Mouse (Mus musculus): Measurements from ENCODE around the gene Rasgrf2. TPM values are rescaled to one million over a fixed set of nuclear protein-coding genes. Genes with fewer than 3 reads are reported as not detected.

Rasgrf2 gene
- polyA plus RNA-seq, 1 experiment from 2014 or later = 0.05 TPM

- H3K9ac ChIP-seq (replicated peaks) = no peak overlapping the region
- no peak overlapping the region for H3K4me3 ChIP-seq (ENCODE audit: low read depth, low read length)
- ATAC-seq (no peak), DNase-seq (no peak)
- WGBS (ENCODE audit: insufficient replicate concordance) = 61% methylated on average over 7 of the region's 7 CpGs
- H3K27ac ChIP-seq (ENCODE audit: low read depth) = no peak overlapping the region
- H3K4me1 ChIP-seq (ENCODE audit: insufficient read depth) = peaks cover 4% of the 10 kb centered on the region; the same call in 1 of the 2 replicates
- H3K9me3 ChIP-seq (ENCODE audit: low read length) = no peaks in the 10 kb centered on the region
- no peaks in the 10 kb centered on the region for H3K36me3 ChIP-seq (replicated peaks; ENCODE audit: insufficient read depth, low read length)
- TF ChIP-seq CTCF (IDR thresholded peaks at IDR 0.05; ENCODE audit: low read depth) (no peak), EP300 (IDR thresholded peaks at IDR 0.05; ENCODE audit: low read depth) (no peak)
- no peak overlapping the region for H3K4me2 ChIP-seq (ENCODE audit: low read depth, low read length)
- no peaks in the 10 kb centered on the region for H3K27me3 ChIP-seq (ENCODE audit: insufficient read depth, low read length)
These were observed 33.0 kb downstream of the Rasgrf2 start for GRCm38 (mm10) chr13:92098484-92098883.

- no peak for DNase-seq
- TF ChIP-seq EP300 (IDR thresholded peaks at IDR 0.05; ENCODE audit: low read depth) (no peak), CTCF (IDR thresholded peaks at IDR 0.05; ENCODE audit: low read depth) (no peak)
- Histone ChIP-seq H3K4me1 (ENCODE audit: insufficient read depth) (no peaks in the 10 kb centered on the region), H3K4me3 (ENCODE audit: low read depth, low read length) (no peak overlapping the region), H3K27me3 (ENCODE audit: insufficient read depth, low read length) (no peaks in the 10 kb centered on the region), H3K36me3 (replicated peaks; ENCODE audit: insufficient read depth, low read length) (no peaks in the 10 kb centered on the region), H3K9ac (replicated peaks) (no peak overlapping the region), H3K9me3 (ENCODE audit: low read length) (no peaks in the 10 kb centered on the region), H3K27ac (ENCODE audit: low read depth) (no peak overlapping the region), H3K4me2 (ENCODE audit: low read depth, low read length) (no peak overlapping the region)
- WGBS (ENCODE audit: insufficient replicate concordance) = 67% methylated on average over 12 of the region's 12 CpGs
- ATAC-seq = no peak
These were observed 36.0 kb downstream of the Rasgrf2 start for GRCm38 (mm10) chr13:92095131-92096090.

GRCm38 (mm10) chr13:92093712-92094290, 37.7 kb downstream of the Rasgrf2 start:
- Histone ChIP-seq H3K27ac (ENCODE audit: low read depth) (no peak overlapping the region), H3K4me2 (ENCODE audit: low read depth, low read length) (no peak overlapping the region), H3K4me1 (ENCODE audit: insufficient read depth) (no peaks in the 10 kb centered on the region), H3K27me3 (ENCODE audit: insufficient read depth, low read length) (no peaks in the 10 kb centered on the region), H3K36me3 (replicated peaks; ENCODE audit: insufficient read depth, low read length) (no peaks in the 10 kb centered on the region), H3K9ac (replicated peaks) (no peak overlapping the region), H3K4me3 (ENCODE audit: low read depth, low read length) (no peak overlapping the region), H3K9me3 (ENCODE audit: low read length) (no peaks in the 10 kb centered on the region)
- DNase-seq (no peak), ATAC-seq (no peak)
- TF ChIP-seq EP300 (IDR thresholded peaks at IDR 0.05; ENCODE audit: low read depth) (no peak), CTCF (IDR thresholded peaks at IDR 0.05; ENCODE audit: low read depth) (no peak)
- 70% methylated on average over 6 of the region's 6 CpGs for WGBS (ENCODE audit: insufficient replicate concordance)

- no peak overlapping the region for H3K4me3 ChIP-seq (ENCODE audit: low read depth, low read length)
- DNase-seq = no peak
These were observed 58.3 kb downstream of the Rasgrf2 start for GRCm38 (mm10) chr13:92073111-92073510.

GRCm38 (mm10) chr13:92068651-92069050, 62.8 kb downstream of the Rasgrf2 start:
- DNase-seq (no peak), ATAC-seq (no peak)
- Histone ChIP-seq H3K9ac (replicated peaks) (no peak overlapping the region), H3K9me3 (ENCODE audit: low read length) (no peaks in the 10 kb centered on the region), H3K4me3 (ENCODE audit: low read depth, low read length) (no peak overlapping the region), H3K4me1 (ENCODE audit: insufficient read depth) (no peaks in the 10 kb centered on the region), H3K27me3 (ENCODE audit: insufficient read depth, low read length) (no peaks in the 10 kb centered on the region), H3K27ac (ENCODE audit: low read depth) (no peak overlapping the region), H3K4me2 (ENCODE audit: low read depth, low read length) (no peak overlapping the region), H3K36me3 (replicated peaks; ENCODE audit: insufficient read depth, low read length) (no peaks in the 10 kb centered on the region)
- TF ChIP-seq EP300 (IDR thresholded peaks at IDR 0.05; ENCODE audit: low read depth) (no peak), CTCF (IDR thresholded peaks at IDR 0.05; ENCODE audit: low read depth) (no peak)

More at GRCm38 (mm10) chr13:92073111-92073510, 58.3 kb downstream of the Rasgrf2 start:
- Histone ChIP-seq H3K9ac (replicated peaks) (no peak overlapping the region), H3K27me3 (ENCODE audit: insufficient read depth, low read length) (no peaks in the 10 kb centered on the region), H3K4me2 (ENCODE audit: low read depth, low read length) (no peak overlapping the region), H3K9me3 (ENCODE audit: low read length) (no peaks in the 10 kb centered on the region), H3K4me1 (ENCODE audit: insufficient read depth) (no peaks in the 10 kb centered on the region), H3K27ac (ENCODE audit: low read depth) (no peak overlapping the region), H3K36me3 (replicated peaks; ENCODE audit: insufficient read depth, low read length) (no peaks in the 10 kb centered on the region)
- TF ChIP-seq EP300 (IDR thresholded peaks at IDR 0.05; ENCODE audit: low read depth) = no peak
- TF ChIP-seq CTCF (IDR thresholded peaks at IDR 0.05; ENCODE audit: low read depth) = no peak
- 70% methylated on average over 1 of the region's 1 CpGs for WGBS (ENCODE audit: insufficient replicate concordance)
- ATAC-seq = no peak

- H3K4me2 ChIP-seq (ENCODE audit: low read depth, low read length) = no peak overlapping the region
- no peaks in the 10 kb centered on the region for H3K9me3 ChIP-seq (ENCODE audit: low read length)
- no peak for DNase-seq
- no peak overlapping the region for H3K4me3 ChIP-seq (ENCODE audit: low read depth, low read length)
- no peaks in the 10 kb centered on the region for H3K36me3 ChIP-seq (replicated peaks; ENCODE audit: insufficient read depth, low read length)
- H3K9ac ChIP-seq (replicated peaks) = no peak overlapping the region
- ATAC-seq = no peak
- no peak overlapping the region for H3K27ac ChIP-seq (ENCODE audit: low read depth)
- WGBS (ENCODE audit: insufficient replicate concordance) = 55% methylated on average over 2 of the region's 2 CpGs
- H3K27me3 ChIP-seq (ENCODE audit: insufficient read depth, low read length) = no peaks in the 10 kb centered on the region
- TF ChIP-seq EP300 (IDR thresholded peaks at IDR 0.05; ENCODE audit: low read depth) = no peak
- TF ChIP-seq CTCF (IDR thresholded peaks at IDR 0.05; ENCODE audit: low read depth) = no peak
- H3K4me1 ChIP-seq (ENCODE audit: insufficient read depth) = no peaks in the 10 kb centered on the region
These were observed 63.6 kb downstream of the Rasgrf2 start for GRCm38 (mm10) chr13:92067831-92068230.

All from liver, postnatal 0 days (tissue).